Mouse (Mus musculus): ENCODE data around the gene Spa17.

GRCm38 (mm10) chr9:37638721-37639120 lies 25.2 kb upstream of the Spa17 start:
- no peak for TF ChIP-seq CTCF (conservative IDR thresholded peaks at IDR 0.05; ENCODE audit: insufficient read depth, insufficient read length, low read depth, low read length)
- TF ChIP-seq POLR2A (IDR thresholded peaks at IDR 0.05; ENCODE audit: low read depth, low read length): no peak
